Mouse (Mus musculus) CH12.LX (cell line): ENCODE data around the gene Osbp2. TPM values are rescaled to one million over a fixed set of nuclear protein-coding genes. Genes with fewer than 3 reads are reported as not detected.

Source experiments
- DNase-seq: peaks from one replicate; pipeline ENCODE4 v3.0.0-alpha.2; 2013; ENCODE audit errors: extremely low read depth
- H3K27ac ChIP-seq: 2 replicates; pipeline ENCODE4 v1.5.1; 2012; ENCODE audit warnings: low read depth, mild to moderate bottlenecking, control low read depth, moderate library complexity; ENCODE audit not compliant: insufficient read depth
- H3K27me3 ChIP-seq: replicated peaks from 2 replicates; pipeline ENCODE3; 2012; ENCODE audit warnings: inconsistent platforms
- H3K36me3 ChIP-seq, 2 experiments: replicated peaks in 1 of 2; 2 replicates each; pipeline versions ENCODE3 to v1.6.1; 2012; ENCODE audit warnings: inconsistent platforms in 1 of 2, low read length in 1 of 2, mild to moderate bottlenecking in 1 of 2, mixed read lengths in 1 of 2, moderate library complexity in 1 of 2; ENCODE audit not compliant: control insufficient read depth in 1 of 2, insufficient read depth in 1 of 2
- H3K4me1 ChIP-seq, 2 experiments: 2 replicates each; pipeline ENCODE4 v1.6.1; 2012; ENCODE audit warnings: inconsistent platforms in 1 of 2, moderate library complexity in 1 of 2; ENCODE audit not compliant: insufficient read depth in 2 of 2, control insufficient read depth in 1 of 2
- H3K4me2 ChIP-seq: 2 replicates; pipeline ENCODE4 v1.6.1; 2012; ENCODE audit warnings: low read depth, mild to moderate bottlenecking, control low read depth; ENCODE audit not compliant: poor library complexity, insufficient read depth, severe bottlenecking
- H3K4me3 ChIP-seq, 3 experiments: fragments of 150-350 bp in 1 of 3; sonication (generic) in 1 of 3; replicated peaks in 1 of 3; 2 replicates each; pipeline versions ENCODE3 to v1.5.1; 2011 to 2012; ENCODE audit warnings: low read depth in 2 of 3, low read length in 2 of 3, mild to moderate bottlenecking in 2 of 3, moderate library complexity in 2 of 3, control low read depth in 1 of 3, improper control_type of control experiment in 1 of 3, inconsistent platforms in 1 of 3, mixed read lengths in 1 of 3; ENCODE audit not compliant: poor library complexity in 1 of 3
- H3K79me2 ChIP-seq: replicated peaks from 2 replicates; pipeline ENCODE4 v1.6.1; 2012; ENCODE audit warnings: mild to moderate bottlenecking, moderate library complexity; ENCODE audit not compliant: control insufficient read depth, poor library complexity, insufficient read depth, severe bottlenecking; ENCODE audit errors: extremely low read depth
- H3K9ac ChIP-seq: 2 replicates; pipeline ENCODE4 v1.6.1; 2012; ENCODE audit warnings: low read depth, mild to moderate bottlenecking, control low read depth, moderate library complexity; ENCODE audit not compliant: insufficient read depth
- H3K9me3 ChIP-seq: replicated peaks from 2 replicates; pipeline ENCODE3; 2012; ENCODE audit warnings: low read length, inconsistent platforms, mixed read lengths
- BHLHE40 ChIP-seq: IDR thresholded peaks from 2 replicates; pipeline ENCODE4 v1.6.1; 2011; ENCODE audit warnings: mild to moderate bottlenecking, low read depth, low read length, improper control_type of control experiment
- CHD1 ChIP-seq: IDR thresholded peaks from 2 replicates; pipeline ENCODE4 v1.6.1; 2012; ENCODE audit warnings: low read depth, low read length, improper control_type of control experiment, inconsistent platforms
- E2F4 ChIP-seq: IDR thresholded peaks from 2 replicates; pipeline ENCODE4 v1.6.1; 2011; ENCODE audit warnings: low read depth, low read length, improper control_type of control experiment; ENCODE audit not compliant: insufficient replicate concordance
- EP300 ChIP-seq: IDR thresholded peaks from 2 replicates; pipeline ENCODE4 v1.6.1; 2011; ENCODE audit warnings: low read length, improper control_type of control experiment
- ETS1 ChIP-seq: conservative IDR thresholded peaks from 2 replicates; pipeline ENCODE4 v1.6.1; 2012; ENCODE audit warnings: low read depth, mild to moderate bottlenecking, inconsistent platforms, low read length, improper control_type of control experiment, moderate library complexity
- GABPA ChIP-seq: IDR thresholded peaks from 2 replicates; pipeline ENCODE4 v1.6.1; 2012; ENCODE audit warnings: low read depth, low read length, improper control_type of control experiment, inconsistent platforms; ENCODE audit not compliant: insufficient replicate concordance
- HCFC1 ChIP-seq: IDR thresholded peaks from 2 replicates; pipeline ENCODE4 v1.6.1; 2012; ENCODE audit warnings: low read depth, mild to moderate bottlenecking, inconsistent platforms, low read length, improper control_type of control experiment
- IRF4 ChIP-seq: IDR thresholded peaks from 2 replicates; pipeline ENCODE4 v1.6.1; 2014; ENCODE audit warnings: low read depth, mild to moderate bottlenecking, inconsistent platforms, low read length, improper control_type of control experiment
- KAT2A ChIP-seq: IDR thresholded peaks from 2 replicates; pipeline ENCODE4 v1.6.1; 2012; ENCODE audit warnings: low read length, improper control_type of control experiment, inconsistent platforms; ENCODE audit not compliant: insufficient replicate concordance
- MAX ChIP-seq: IDR thresholded peaks from 2 replicates; pipeline ENCODE4 v1.6.1; 2011; ENCODE audit warnings: low read length, improper control_type of control experiment
- NRF1 ChIP-seq: IDR thresholded peaks from 2 replicates; pipeline ENCODE4 v1.6.1; 2014; ENCODE audit warnings: low read depth, mild to moderate bottlenecking, inconsistent platforms, low read length, improper control_type of control experiment, moderate library complexity
- PAX5 ChIP-seq: IDR thresholded peaks from 2 replicates; pipeline ENCODE4 v1.6.1; 2012; ENCODE audit warnings: low read length, inconsistent platforms, mixed read lengths
- POLR2A ChIP-seq: IDR thresholded peaks from 2 replicates; pipeline ENCODE4 v1.6.1; 2011; ENCODE audit warnings: low read depth, mild to moderate bottlenecking, improper control_type of control experiment, low read length
- RAD21 ChIP-seq: IDR thresholded peaks from 2 replicates; pipeline ENCODE4 v1.6.1; 2011; ENCODE audit warnings: low read depth, mild to moderate bottlenecking, low read length, improper control_type of control experiment, moderate library complexity
- SIN3A ChIP-seq: IDR thresholded peaks from 2 replicates; pipeline ENCODE4 v1.6.1; 2012; ENCODE audit warnings: low read length, improper control_type of control experiment, inconsistent platforms
- UBTF ChIP-seq: IDR thresholded peaks from 2 replicates; pipeline ENCODE4 v1.6.1; 2012; ENCODE audit warnings: low read depth, mild to moderate bottlenecking, inconsistent platforms, low read length, improper control_type of control experiment, moderate library complexity
- USF1 ChIP-seq: IDR thresholded peaks from 2 replicates; pipeline ENCODE4 v1.6.1; 2014; ENCODE audit warnings: low read depth, mild to moderate bottlenecking, inconsistent platforms, low read length, improper control_type of control experiment
- ZC3H11A ChIP-seq: IDR thresholded peaks from 2 replicates; pipeline ENCODE4 v1.6.1; 2012; ENCODE audit warnings: low read depth, mild to moderate bottlenecking, inconsistent platforms, low read length, improper control_type of control experiment
- ZKSCAN1 ChIP-seq: IDR thresholded peaks from 2 replicates; pipeline ENCODE4 v1.6.1; 2012; ENCODE audit warnings: low read depth, inconsistent platforms, low read length, improper control_type of control experiment, borderline replicate concordance
- ZMIZ1 ChIP-seq: IDR thresholded peaks from 2 replicates; pipeline ENCODE4 v1.6.1; 2012; ENCODE audit warnings: low read depth, mild to moderate bottlenecking, inconsistent platforms, low read length, improper control_type of control experiment
- dilution Hi-C: fragments of 300-500 bp; cut with MboI; formaldehyde crosslinking; loops from 2 replicates; pipeline ENCODE4 v1.14.3; 2020; ENCODE audit warnings: low sequenced_read_pairs; ENCODE audit not compliant: extremely low pct_unique_long_range_greater_than_20kb, extremely low pct_ligation_motif_present
- in situ Hi-C: fragments of 300-500 bp; cut with MboI; formaldehyde crosslinking; loops from 3 replicates; pipeline ENCODE4 v1.14.3; 2019; ENCODE audit warnings: low sequenced_read_pairs, low pct_ligation_motif_present, low pct_unique_long_range_greater_than_20kb, mixed read lengths
- polyA plus RNA-seq: library from polyadenylated mRNA; unstranded; fragments of >175 nt; gene quantifications from 2 replicates; pipeline ENCODE4 v1.2.1, GENCODE M21; 2012; ENCODE audit warnings: low read depth; ENCODE audit not compliant: insufficient read length
- total RNA-seq, 2 experiments: library from RNA; depleted of rRNA; stranded (reverse); fragments of 300-350 nt in 1 of 2; fragments of >200 nt in 1 of 2; gene quantifications; 2 replicates each; pipeline ENCODE4 v1.2.3; 2012 to 2014

Osbp2 gene
- total and polyA plus RNA-seq, 3 experiments, result not detected

DNA sequence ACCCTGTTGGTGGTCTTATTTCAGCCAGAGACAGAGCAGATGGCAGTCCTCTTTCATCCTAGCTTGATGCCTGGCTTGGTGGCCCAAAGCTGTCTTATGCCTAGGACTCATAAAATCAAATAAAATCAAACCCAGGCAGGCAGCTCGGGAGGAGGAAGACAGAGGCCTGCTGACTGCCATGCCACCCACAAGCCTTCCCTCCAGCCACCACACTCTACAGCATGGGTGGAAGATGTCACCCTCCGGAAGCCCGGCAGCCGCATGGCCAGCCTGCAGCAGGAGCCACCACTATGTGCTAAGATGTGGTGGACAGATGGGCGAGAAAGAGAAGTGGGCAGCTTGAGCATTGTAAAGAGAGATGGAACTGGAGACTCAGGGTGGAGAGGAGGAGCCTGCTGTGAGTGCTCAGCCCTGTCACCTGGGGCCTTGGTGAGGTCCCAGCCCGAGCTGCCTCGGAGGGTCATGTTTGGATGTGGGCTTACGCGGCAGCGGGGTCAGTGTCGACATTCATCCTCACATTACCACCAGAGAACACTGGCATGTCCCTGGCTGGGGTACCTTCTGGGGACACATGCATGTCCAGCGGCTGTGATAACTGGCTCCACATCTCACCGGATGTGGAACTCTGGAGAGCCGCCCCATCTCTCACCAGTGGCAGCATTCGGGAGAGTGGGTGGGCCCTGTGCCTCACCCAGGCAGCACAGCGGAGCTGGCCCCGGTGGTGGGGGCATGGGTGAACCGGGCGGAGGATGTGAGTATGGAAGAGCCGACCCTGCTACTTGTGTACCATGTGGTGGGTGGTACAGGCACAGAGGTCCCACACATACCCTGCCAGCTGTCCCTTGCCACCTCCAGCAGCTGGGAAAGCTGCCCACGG is 29.9 kb downstream of the Osbp2 start:
- no peak overlapping the region for H3K4me2 ChIP-seq
- H3K79me2 ChIP-seq, result no peaks in the 10 kb centered on the region
- peaks cover 2% of the 10 kb centered on the region in 2 experiments; a peak in 1 of 4 replicates for H3K4me1 ChIP-seq
- dilution Hi-C loops, result no loop called here
- peaks cover 35% of the 10 kb centered on the region for H3K27me3 ChIP-seq
- no peak overlapping the region for H3K4me3 ChIP-seq
- no peak for DNase-seq
- in situ Hi-C loops, result no loop called here
- no peak for TF ChIP-seq GABPA
- no peak for TF ChIP-seq IRF4
- TF ChIP-seq USF1, result no peak
- no peak for TF ChIP-seq E2F4
- TF ChIP-seq ZKSCAN1, result no peak
- TF ChIP-seq ZC3H11A, result no peak
- TF ChIP-seq SIN3A, result no peak
- TF ChIP-seq ZMIZ1, result no peak
- TF ChIP-seq EP300, result no peak
- TF ChIP-seq RAD21, result no peak
- TF ChIP-seq KAT2A, result no peak
- no peak for TF ChIP-seq PAX5
- TF ChIP-seq CHD1, result no peak
- TF ChIP-seq HCFC1, result no peak
- no peak for TF ChIP-seq BHLHE40
- no peak for TF ChIP-seq NRF1
- no peak for TF ChIP-seq UBTF
- no peak for TF ChIP-seq POLR2A
- no peak for TF ChIP-seq MAX
- TF ChIP-seq ETS1, result no peak
- no peaks in the 10 kb centered on the region for H3K36me3 ChIP-seq
- H3K9ac ChIP-seq, result no peak overlapping the region
- H3K9me3 ChIP-seq, result peaks cover 4% of the 10 kb centered on the region
- H3K27ac ChIP-seq, result no peak overlapping the region
